Mouse (Mus musculus): ENCODE results near the gene Eps8. TPM values are rescaled to one million over a fixed set of nuclear protein-coding genes. Genes with fewer than 3 reads are reported as not detected.

Gene Eps8
- polyA plus RNA-seq, 1 experiment from 2014 or later = 6.7 TPM

- no peak overlapping the region for H3K27ac ChIP-seq
- no peak for ATAC-seq
- WGBS = 95% methylated on average over 2 of the region's 2 CpGs
- no peak overlapping the region for H3K9ac ChIP-seq
- no peak overlapping the region for H3K4me3 ChIP-seq
- no peak overlapping the region for H3K4me2 ChIP-seq
- 0 out of 2 replicates have a peak, but pooled peaks cover 5% of the 10 kb centered on the region for H3K9me3 ChIP-seq (replicated peaks)
- H3K36me3 ChIP-seq (ENCODE audit: poor library complexity, severe bottlenecking) = no peaks in the 10 kb centered on the region
- no peaks in the 10 kb centered on the region for H3K27me3 ChIP-seq
- H3K4me1 ChIP-seq = no peaks in the 10 kb centered on the region
These were observed 28.0 kb upstream of the Eps8 start for GRCm38 (mm10) chr6:137682629-137683028.

- ATAC-seq = no peak
- 90% methylated on average over 2 of the region's 2 CpGs for WGBS
- H3K36me3 ChIP-seq (ENCODE audit: poor library complexity, severe bottlenecking) = no peaks in the 10 kb centered on the region
- H3K27me3 ChIP-seq = no peaks in the 10 kb centered on the region
- H3K4me3 ChIP-seq = no peak overlapping the region
- 0 out of 2 replicates have a peak, but pooled peaks cover 5% of the 10 kb centered on the region for H3K9me3 ChIP-seq (replicated peaks)
- H3K4me2 ChIP-seq = no peak overlapping the region
- H3K27ac ChIP-seq = no peak overlapping the region
- no peak overlapping the region for H3K9ac ChIP-seq
- no peaks in the 10 kb centered on the region for H3K4me1 ChIP-seq
These were observed 26.3 kb upstream of the Eps8 start for GRCm38 (mm10) chr6:137681000-137681399.

- ATAC-seq = no peak
- no peak overlapping the region for H3K4me2 ChIP-seq
These were observed 21.9 kb upstream of the Eps8 start for GRCm38 (mm10) chr6:137676581-137676980.

GRCm38 (mm10) chr6:137675556-137675955 is 20.9 kb upstream of the Eps8 start:
- 76% methylated on average over 5 of the region's 5 CpGs for WGBS
- ATAC-seq = no peak

More at GRCm38 (mm10) chr6:137676581-137676980, 21.9 kb upstream of the Eps8 start:
- Histone ChIP-seq H3K27ac (no peak overlapping the region), H3K4me1 (no peaks in the 10 kb centered on the region), H3K9me3 (replicated peaks) (0 out of 2 replicates have a peak, but pooled peaks cover 5% of the 10 kb centered on the region), H3K27me3 (no peaks in the 10 kb centered on the region), H3K9ac (no peak overlapping the region), H3K4me3 (no peak overlapping the region), H3K36me3 (ENCODE audit: poor library complexity, severe bottlenecking) (no peaks in the 10 kb centered on the region)
- 96% methylated on average over 12 of the region's 12 CpGs for WGBS

GRCm38 (mm10) chr6:137673301-137673700 is 18.6 kb upstream of the Eps8 start:
- Histone ChIP-seq H3K9me3 (replicated peaks) (no peaks in the 10 kb centered on the region), H3K27me3 (no peaks in the 10 kb centered on the region), H3K4me3 (no peak overlapping the region), H3K27ac (no peak overlapping the region), H3K4me2 (no peak overlapping the region), H3K9ac (no peak overlapping the region), H3K36me3 (ENCODE audit: poor library complexity, severe bottlenecking) (no peaks in the 10 kb centered on the region), H3K4me1 (no peaks in the 10 kb centered on the region)
- WGBS = 64% methylated on average over 15 of the region's 15 CpGs
- no peak for ATAC-seq

More at GRCm38 (mm10) chr6:137675556-137675955, 20.9 kb upstream of the Eps8 start:
- Histone ChIP-seq H3K9me3 (replicated peaks) (0 out of 2 replicates have a peak, but pooled peaks cover 5% of the 10 kb centered on the region), H3K4me3 (no peak overlapping the region), H3K36me3 (ENCODE audit: poor library complexity, severe bottlenecking) (no peaks in the 10 kb centered on the region), H3K27me3 (no peaks in the 10 kb centered on the region), H3K9ac (no peak overlapping the region), H3K4me1 (no peaks in the 10 kb centered on the region), H3K27ac (no peak overlapping the region), H3K4me2 (no peak overlapping the region)

- Histone ChIP-seq H3K4me2 (no peak overlapping the region), H3K4me1 (no peaks in the 10 kb centered on the region), H3K27me3 (no peaks in the 10 kb centered on the region), H3K9ac (no peak overlapping the region), H3K9me3 (replicated peaks) (no peaks in the 10 kb centered on the region), H3K4me3 (no peak overlapping the region), H3K36me3 (ENCODE audit: poor library complexity, severe bottlenecking) (no peaks in the 10 kb centered on the region), H3K27ac (no peak overlapping the region)
- WGBS = 83% methylated on average over 10 of the region's 10 CpGs
- ATAC-seq = no peak
These were observed 16.9 kb upstream of the Eps8 start for GRCm38 (mm10) chr6:137671561-137671960.

- no peaks in the 10 kb centered on the region for H3K4me1 ChIP-seq
- no peaks in the 10 kb centered on the region for H3K36me3 ChIP-seq (ENCODE audit: poor library complexity, severe bottlenecking)
- WGBS = 92% methylated on average over 9 of the region's 9 CpGs
- no peaks in the 10 kb centered on the region for H3K27me3 ChIP-seq
- no peak overlapping the region for H3K9ac ChIP-seq
- no peak overlapping the region for H3K4me3 ChIP-seq
- H3K4me2 ChIP-seq = no peak overlapping the region
- ATAC-seq = no peak
- H3K9me3 ChIP-seq (replicated peaks) = no peaks in the 10 kb centered on the region
- H3K27ac ChIP-seq = no peak overlapping the region
These were observed 16.1 kb upstream of the Eps8 start for GRCm38 (mm10) chr6:137670820-137671219.

GRCm38 (mm10) chr6:137669876-137670275 is 15.2 kb upstream of the Eps8 start:
- no peaks in the 10 kb centered on the region for H3K27me3 ChIP-seq
- no peak overlapping the region for H3K4me2 ChIP-seq
- ATAC-seq = no peak
- no peak overlapping the region for H3K27ac ChIP-seq
- H3K9me3 ChIP-seq (replicated peaks) = no peaks in the 10 kb centered on the region
- H3K36me3 ChIP-seq (ENCODE audit: poor library complexity, severe bottlenecking) = no peaks in the 10 kb centered on the region
- H3K9ac ChIP-seq = no peak overlapping the region
- no peaks in the 10 kb centered on the region for H3K4me1 ChIP-seq
- H3K4me3 ChIP-seq = no peak overlapping the region
- WGBS = 81% methylated on average over 3 of the region's 3 CpGs

- H3K9ac ChIP-seq = no peak overlapping the region
- no peaks in the 10 kb centered on the region for H3K27me3 ChIP-seq
- H3K4me2 ChIP-seq = no peak overlapping the region
- no peaks in the 10 kb centered on the region for H3K9me3 ChIP-seq (replicated peaks)
- no peak for ATAC-seq
- H3K4me3 ChIP-seq = no peak overlapping the region
- no peaks in the 10 kb centered on the region for H3K36me3 ChIP-seq (ENCODE audit: poor library complexity, severe bottlenecking)
- WGBS = 64% methylated on average over 1 of the region's 1 CpGs
- no peak overlapping the region for H3K27ac ChIP-seq
- H3K4me1 ChIP-seq = no peaks in the 10 kb centered on the region
These were observed 14.8 kb upstream of the Eps8 start for GRCm38 (mm10) chr6:137669433-137669832.

GRCm38 (mm10) chr6:137668331-137668730 is 13.7 kb upstream of the Eps8 start:
- Histone ChIP-seq H3K4me1 (no peaks in the 10 kb centered on the region), H3K27ac (no peak overlapping the region), H3K27me3 (no peaks in the 10 kb centered on the region), H3K9ac (no peak overlapping the region), H3K4me2 (no peak overlapping the region), H3K4me3 (no peak overlapping the region), H3K9me3 (replicated peaks) (no peaks in the 10 kb centered on the region), H3K36me3 (ENCODE audit: poor library complexity, severe bottlenecking) (no peaks in the 10 kb centered on the region)
- no peak for ATAC-seq
- 60% methylated on average over 3 of the region's 3 CpGs for WGBS

GRCm38 (mm10) chr6:137667665-137668064 is 13.0 kb upstream of the Eps8 start:
- no peaks in the 10 kb centered on the region for H3K27me3 ChIP-seq
- H3K9me3 ChIP-seq (replicated peaks) = no peaks in the 10 kb centered on the region
- H3K4me3 ChIP-seq = no peak overlapping the region
- H3K36me3 ChIP-seq (ENCODE audit: poor library complexity, severe bottlenecking) = no peaks in the 10 kb centered on the region
- H3K9ac ChIP-seq = no peak overlapping the region
- 69% methylated on average over 3 of the region's 3 CpGs for WGBS
- no peak overlapping the region for H3K4me2 ChIP-seq
- H3K4me1 ChIP-seq = no peaks in the 10 kb centered on the region
- no peak for ATAC-seq
- H3K27ac ChIP-seq = no peak overlapping the region

- WGBS = 73% methylated on average over 3 of the region's 3 CpGs
- Histone ChIP-seq H3K4me2 (no peak overlapping the region), H3K27ac (no peak overlapping the region), H3K36me3 (ENCODE audit: poor library complexity, severe bottlenecking) (no peaks in the 10 kb centered on the region), H3K4me1 (no peaks in the 10 kb centered on the region), H3K9ac (no peak overlapping the region), H3K9me3 (replicated peaks) (no peaks in the 10 kb centered on the region), H3K27me3 (no peaks in the 10 kb centered on the region), H3K4me3 (no peak overlapping the region)
- no peak for ATAC-seq
These were observed 10.3 kb upstream of the Eps8 start for GRCm38 (mm10) chr6:137664936-137665335.

- Histone ChIP-seq H3K9me3 (replicated peaks) (no peaks in the 10 kb centered on the region), H3K4me3 (no peak overlapping the region), H3K4me2 (no peak overlapping the region), H3K27ac (no peak overlapping the region), H3K36me3 (ENCODE audit: poor library complexity, severe bottlenecking) (no peaks in the 10 kb centered on the region), H3K9ac (no peak overlapping the region), H3K27me3 (no peaks in the 10 kb centered on the region), H3K4me1 (no peaks in the 10 kb centered on the region)
- 96% methylated on average over 23 of the region's 23 CpGs for whole genome bisulfite sequencing
- no peak for ATAC-seq
These were observed 7.1 kb upstream of the Eps8 start for GRCm38 (mm10) chr6:137661583-137662365.
